Mouse (Mus musculus) C2C12 (cell line): ENCODE measurements around the gene Ntn5. TPM values are rescaled to one million over a fixed set of nuclear protein-coding genes. Genes with fewer than 3 reads are reported as not detected.

Source experiments
- H3K27me3 ChIP-seq: one replicate; pipeline ENCODE4 v1.6.1; 2011; ENCODE audit not compliant: control insufficient read depth, insufficient read depth, insufficient read length
- H3K36me3 ChIP-seq: one replicate; pipeline ENCODE4 v1.6.1; 2011; ENCODE audit not compliant: control insufficient read depth, insufficient read depth
- H3K4me3 ChIP-seq: one replicate; pipeline ENCODE4 v1.5.1; 2011; ENCODE audit warnings: mild to moderate bottlenecking, control low read depth; ENCODE audit not compliant: poor library complexity, insufficient read depth, severe bottlenecking
- H3K79me2 ChIP-seq: one replicate; pipeline ENCODE4 v1.6.1; 2011; ENCODE audit not compliant: control insufficient read depth, insufficient read depth
- H3K79me3 ChIP-seq: one replicate; pipeline ENCODE4 v1.6.1; 2011; ENCODE audit warnings: low read depth, control low read depth
- H3ac ChIP-seq: one replicate; pipeline ENCODE3; 2011; ENCODE audit warnings: low read depth; ENCODE audit not compliant: control insufficient read depth, insufficient read length
- CEBPB ChIP-seq: IDR thresholded peaks from one replicate; pipeline ENCODE4 v1.6.1; 2011; ENCODE audit warnings: low read depth, mild to moderate bottlenecking, control low read depth, moderate library complexity
- CTCF ChIP-seq: IDR thresholded peaks from one replicate; pipeline ENCODE4 v1.5.1; 2011; ENCODE audit not compliant: control insufficient read depth, insufficient read depth, insufficient read length
- FOSL1 ChIP-seq: IDR thresholded peaks from one replicate; pipeline ENCODE4 v1.8.0; 2011; ENCODE audit warnings: mild to moderate bottlenecking, low read length; ENCODE audit not compliant: poor library complexity, insufficient read depth, severe bottlenecking
- MAX ChIP-seq: IDR thresholded peaks from one replicate; pipeline ENCODE4 v1.6.1; 2011; ENCODE audit warnings: mild to moderate bottlenecking, control low read depth
- MYOD1 ChIP-seq: IDR thresholded peaks from one replicate; pipeline ENCODE4 v1.6.1; 2011; ENCODE audit warnings: low read depth; ENCODE audit not compliant: control insufficient read depth, insufficient read length
- MYOG ChIP-seq: IDR thresholded peaks from one replicate; pipeline ENCODE4 v1.6.1; 2011; ENCODE audit not compliant: control insufficient read depth, insufficient read length; ENCODE audit errors: extremely low read depth
- USF1 ChIP-seq: IDR thresholded peaks from one replicate; pipeline ENCODE4 v1.6.1; 2011; ENCODE audit warnings: low read depth, mild to moderate bottlenecking, control low read depth, moderate library complexity
- polyA plus RNA-seq: library from polyadenylated mRNA; unstranded; fragments of >200 nt; fragmentation: generic; extraction: Trizol; gene quantifications from one replicate; pipeline ENCODE4 v1.2.1, GENCODE M21; 2012; ENCODE audit warnings: missing spikeins

The Ntn5 gene
- polyA plus RNA-seq, 1 experiment: 0.04 TPM

DNA sequence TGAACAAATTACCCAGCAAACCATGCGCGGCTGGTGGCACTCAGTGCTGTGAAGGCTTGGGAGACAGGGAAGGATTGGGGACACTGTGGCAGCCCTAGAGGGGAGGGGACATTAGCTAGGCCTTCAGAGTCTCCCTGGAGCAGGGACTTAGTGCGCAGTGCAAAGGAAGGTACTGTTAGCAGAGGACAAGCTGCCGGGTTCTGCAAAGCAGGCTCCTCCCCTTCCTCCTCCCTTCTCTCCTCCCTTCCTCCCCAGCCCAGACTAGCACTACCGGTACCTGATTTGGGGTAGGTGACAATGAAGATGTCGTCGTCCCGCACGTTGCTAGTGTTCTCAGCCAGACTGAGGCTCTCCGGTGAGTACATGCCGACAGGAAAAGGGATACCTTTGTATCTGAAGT lies 58.0 kb downstream of the Ntn5 start:
- TF ChIP-seq MYOD1 (no peak), CEBPB (no peak), USF1 (no peak), FOSL1 (no peak), MYOG (no peak)
- H3K4me3 ChIP-seq: no peak overlapping the region
- no peaks in the 10 kb centered on the region for H3K79me2 ChIP-seq
- H3K36me3 ChIP-seq: no peaks in the 10 kb centered on the region
- H3K79me3 ChIP-seq: no peaks in the 10 kb centered on the region
- H3K27me3 ChIP-seq: no peaks in the 10 kb centered on the region
- H3ac ChIP-seq: no peak overlapping the region

DNA sequence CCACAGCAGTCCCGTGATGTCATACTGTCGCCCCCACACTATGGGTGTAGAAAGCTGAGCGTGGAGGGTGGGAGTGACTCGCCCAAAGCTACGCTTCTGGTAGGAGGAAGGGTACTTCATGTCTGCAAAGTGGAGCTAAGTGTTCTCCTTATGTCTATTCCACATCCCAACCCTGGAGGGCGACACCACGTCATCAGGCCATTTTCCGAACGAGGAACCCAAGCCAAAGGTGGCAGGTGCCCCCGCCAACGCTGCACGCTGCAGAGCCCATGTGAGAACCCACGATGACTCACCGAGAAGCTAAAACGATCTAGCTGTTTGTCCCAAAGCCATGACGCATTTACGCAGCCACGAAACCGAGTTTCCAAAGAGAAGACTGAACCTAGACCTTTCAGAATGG lies 58.5 kb downstream of the Ntn5 start:
- Histone ChIP-seq H3ac (no peak overlapping the region), H3K4me3 (no peak overlapping the region), H3K79me3 (no peaks in the 10 kb centered on the region), H3K27me3 (no peaks in the 10 kb centered on the region), H3K36me3 (no peaks in the 10 kb centered on the region), H3K79me2 (no peaks in the 10 kb centered on the region)
- TF ChIP-seq MYOD1 (peak; percentile 68), CEBPB (no peak), USF1 (no peak), MYOG (no peak), CTCF (peak; percentile 38), FOSL1 (peak; percentile 39), MAX (peak; percentile 62)

Other genes with a start within 250 kb of the Ntn5 start
- gene Gys1, start 249.2 kb upstream of the Ntn5 start, polyA plus RNA-seq: 25.2 TPM
- 179 TPM for gene Ruvbl2, start 245.9 kb upstream of the Ntn5 start, polyA plus RNA-seq
- gene Ftl1, start 224.1 kb upstream of the Ntn5 start, polyA plus RNA-seq: 14,288 TPM
- gene Bax, start 217.1 kb upstream of the Ntn5 start, polyA plus RNA-seq: 642 TPM
- gene Tulp2, start 202.1 kb upstream of the Ntn5 start, polyA plus RNA-seq: not detected
- not detected for gene Gm45808, start 197.2 kb upstream of the Ntn5 start, polyA plus RNA-seq
- 0.07 TPM for gene Dhdh, start 195.2 kb upstream of the Ntn5 start, polyA plus RNA-seq
- 115 TPM for gene Nucb1, start 173.6 kb upstream of the Ntn5 start, polyA plus RNA-seq
- gene Ppp1r15a, start 157.8 kb upstream of the Ntn5 start, polyA plus RNA-seq: 32.5 TPM
- 0.89 TPM for gene Plekha4, start 157.7 kb upstream of the Ntn5 start, polyA plus RNA-seq
- gene Hsd17b14, start 129.1 kb upstream of the Ntn5 start, polyA plus RNA-seq: 1.7 TPM
- gene Bcat2, start 113.9 kb upstream of the Ntn5 start, polyA plus RNA-seq: 26.5 TPM
- gene Fgf21, start 68.5 kb upstream of the Ntn5 start, polyA plus RNA-seq: 0.97 TPM
- 0.04 TPM for gene Fut1, start 66.7 kb upstream of the Ntn5 start, polyA plus RNA-seq
- gene Izumo1, start 62.2 kb upstream of the Ntn5 start, polyA plus RNA-seq: not detected
- gene Rasip1, start 56.5 kb upstream of the Ntn5 start, polyA plus RNA-seq: not detected
- gene Mamstr, start 44.0 kb upstream of the Ntn5 start, polyA plus RNA-seq: 0.48 TPM
- gene Fut2, start 17.6 kb upstream of the Ntn5 start, polyA plus RNA-seq: 0.01 TPM
- gene Sec1, start 10.4 kb downstream of the Ntn5 start, polyA plus RNA-seq: 0.18 TPM
- gene Car11, start 15.8 kb downstream of the Ntn5 start, polyA plus RNA-seq: 0.44 TPM
- gene Dbp, start 21.1 kb downstream of the Ntn5 start, polyA plus RNA-seq: 5.6 TPM
- 4,453 TPM for gene Rpl18, start 31.4 kb downstream of the Ntn5 start, polyA plus RNA-seq
- gene Sphk2, start 34.0 kb downstream of the Ntn5 start, polyA plus RNA-seq: 16.9 TPM
- gene Fam83e, start 37.2 kb downstream of the Ntn5 start, polyA plus RNA-seq: 0.48 TPM
- gene Spaca4, start 41.8 kb downstream of the Ntn5 start, polyA plus RNA-seq: 0.33 TPM
- gene Lmtk3, start 99.7 kb downstream of the Ntn5 start, polyA plus RNA-seq: 0.27 TPM
- 0.13 TPM for gene Sult2b1, start 100.6 kb downstream of the Ntn5 start, polyA plus RNA-seq
- gene Cyth2, start 130.6 kb downstream of the Ntn5 start, polyA plus RNA-seq: 175 TPM
- 0.22 TPM for gene Kcnj14, start 140.8 kb downstream of the Ntn5 start, polyA plus RNA-seq
- 110 TPM for gene Grwd1, start 146.9 kb downstream of the Ntn5 start, polyA plus RNA-seq
- 122 TPM for gene Kdelr1, start 188.8 kb downstream of the Ntn5 start, polyA plus RNA-seq
- 1.1 TPM for gene Grin2d, start 194.4 kb downstream of the Ntn5 start, polyA plus RNA-seq
- gene Syngr4, start 212.7 kb downstream of the Ntn5 start, polyA plus RNA-seq: 0.15 TPM
- gene Tmem143, start 212.9 kb downstream of the Ntn5 start, polyA plus RNA-seq: 21.9 TPM
- gene Emp3, start 237.4 kb downstream of the Ntn5 start, polyA plus RNA-seq: 705 TPM
- 2.6 TPM for gene Ccdc114, start 240.1 kb downstream of the Ntn5 start, polyA plus RNA-seq